Mouse (Mus musculus) bone marrow macrophage, adult 2 months (primary cell): Measurements from ENCODE around the gene Txk.

ENCODE experiments used
- CTCF ChIP-seq: IDR thresholded peaks from 2 replicates; pipeline ENCODE4 v1.5.1; 2012; ENCODE audit warnings: low read depth, mild to moderate bottlenecking, low read length, moderate library complexity
- POLR2A ChIP-seq: IDR thresholded peaks from 2 replicates; pipeline ENCODE4 v1.6.1; 2012; ENCODE audit warnings: mild to moderate bottlenecking, low read depth, low read length, borderline replicate concordance

DNA sequence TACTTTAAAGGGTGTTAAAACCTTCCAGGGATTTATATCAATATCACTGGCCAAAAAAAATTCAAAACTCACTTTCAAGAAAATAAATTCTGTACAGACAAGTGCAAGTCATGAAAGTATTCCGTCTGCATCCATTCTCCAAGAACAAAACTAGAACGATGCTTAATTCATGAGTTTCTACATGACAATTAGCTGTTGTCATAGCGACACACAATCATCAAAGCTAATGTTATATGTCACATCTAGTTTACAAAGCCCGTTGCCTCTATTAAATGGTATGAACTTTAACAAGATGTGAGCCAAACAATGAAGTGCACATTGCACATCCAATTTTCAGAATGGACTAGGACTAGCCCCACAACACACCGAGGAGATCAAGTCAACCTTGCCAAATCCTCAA lies 9.2 kb upstream of the Txk start:
- TF ChIP-seq CTCF (no peak), POLR2A (no peak)
